Mouse (Mus musculus) adrenal gland, postnatal 0 days (tissue): ENCODE measurements around the gene Tarsl2. TPM values are rescaled to one million over a fixed set of nuclear protein-coding genes. Genes with fewer than 3 reads are reported as not detected.

Experiments used
- polyA plus RNA-seq: library from polyadenylated mRNA; unstranded; fragments of >200 nt; fragmentation: Nextera tagmentation; extraction: Ambion mirVana; gene quantifications from 2 replicates; pipeline ENCODE4 v1.2.1, GENCODE M21; 2015

Tarsl2 gene
- polyA plus RNA-seq, result 10.9 and 14.2 TPM in 2 replicates

GRCm38 (mm10) chr7:65644643-65645351 lies at the start of gene Tarsl2:
TSS of gene Tarsl2 (plus strand) at chr7:65644898.

GRCm38 (mm10) chr7:65690869-65691268 lies 46.2 kb downstream of the Tarsl2 start, which contains the start of gene Tm2d3:
TSS of gene Tm2d3 (plus strand) at chr7:65691169.

Other genes with a start within 250 kb of the Tarsl2 start
- 16.3 and 21.2 TPM in 2 replicates for gene Tjp1, start 117.1 kb upstream of the Tarsl2 start, polyA plus RNA-seq
- 131 and 141 TPM in 2 replicates for gene Tm2d3, start 46.3 kb downstream of the Tarsl2 start, polyA plus RNA-seq
- gene Pcsk6, start 216.8 kb downstream of the Tarsl2 start, polyA plus RNA-seq, result 3.0 and 4.0 TPM in 2 replicates